Mouse (Mus musculus) megakaryocyte, embryonic 14.5 days (primary cell): ENCODE results near the gene Tbck. TPM values are rescaled to one million over a fixed set of nuclear protein-coding genes. Genes with fewer than 3 reads are reported as not detected.

ENCODE experiments used
- H3K27me3 ChIP-seq: replicated peaks from 2 replicates; pipeline ENCODE3; 2012; ENCODE audit warnings: inconsistent platforms
- H3K36me3 ChIP-seq: replicated peaks from 2 replicates; pipeline ENCODE3; 2012; ENCODE audit warnings: low read length, inconsistent platforms, mixed read lengths
- H3K4me1 ChIP-seq: 2 replicates; pipeline ENCODE4 v1.6.1; 2012; ENCODE audit warnings: inconsistent platforms
- H3K4me3 ChIP-seq: replicated peaks from 2 replicates; pipeline ENCODE3; 2012; ENCODE audit warnings: moderate library complexity, mild to moderate bottlenecking, inconsistent platforms
- H3K9me3 ChIP-seq: 2 replicates; pipeline ENCODE4 v1.6.1; 2012; ENCODE audit warnings: inconsistent platforms
- FLI1 ChIP-seq: IDR thresholded peaks from 2 replicates; pipeline ENCODE4 v1.6.1; 2012; ENCODE audit warnings: low read length, inconsistent platforms, mixed read lengths
- GATA1 ChIP-seq: IDR thresholded peaks from 3 replicates; pipeline ENCODE4 v1.6.1; 2012; ENCODE audit warnings: mixed read lengths, low read length, inconsistent platforms, borderline replicate concordance
- polyA plus RNA-seq: library from polyadenylated mRNA; stranded (reverse); fragments of >175 nt; gene quantifications from 2 replicates; pipeline ENCODE4 v1.2.3, GENCODE M21; 2012; ENCODE audit warnings: low replicate concordance; ENCODE audit not compliant: insufficient read depth

Gene Tbck
- polyA plus RNA-seq, 1 experiment: 1.2 TPM

DNA sequence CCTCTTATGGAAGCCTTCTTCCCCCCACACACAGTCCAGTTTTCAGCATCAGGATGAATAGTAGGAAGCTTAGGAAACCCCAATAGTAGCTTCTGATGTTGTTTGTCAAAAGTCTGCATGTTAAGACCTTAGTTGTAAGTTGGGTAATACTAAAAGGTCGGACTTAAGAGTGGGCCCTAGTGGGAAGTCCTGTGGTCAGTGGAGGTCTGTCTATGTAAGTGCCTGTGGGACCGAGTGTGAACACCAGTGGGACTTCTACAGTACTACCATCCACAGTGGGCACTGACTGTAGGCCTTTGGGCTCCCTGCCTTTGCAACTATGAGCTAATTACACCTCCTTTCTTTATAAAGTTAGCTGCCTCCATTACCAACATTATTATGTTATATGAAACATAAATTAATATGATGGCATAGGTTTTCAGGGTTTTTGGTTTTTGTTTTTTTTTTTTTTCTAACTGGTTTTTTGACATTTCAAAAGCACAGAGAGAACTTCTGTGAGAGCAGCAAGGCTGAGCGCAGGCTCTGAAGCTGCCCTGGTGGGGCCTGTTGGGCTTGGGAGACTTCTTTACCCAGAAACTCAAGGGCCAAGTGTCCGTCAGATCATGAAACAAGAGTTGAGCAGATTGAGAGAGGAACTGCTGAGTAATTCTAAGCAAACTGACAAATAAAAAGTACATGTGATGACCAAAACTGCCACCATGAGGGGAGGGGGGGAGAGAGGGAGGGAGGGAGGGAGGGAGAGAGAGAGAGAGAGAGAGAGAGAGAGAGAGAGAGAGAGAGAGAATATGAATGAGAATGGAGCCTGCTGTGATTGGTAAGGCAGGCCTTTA lies 131.8 kb downstream of the Tbck start:
- H3K9me3 ChIP-seq: no peaks in the 10 kb centered on the region
- H3K4me3 ChIP-seq: no peak overlapping the region
- peaks cover 26% of the 10 kb centered on the region for H3K36me3 ChIP-seq
- TF ChIP-seq GATA1 (no peak), FLI1 (no peak)
- peaks cover 29% of the 10 kb centered on the region for H3K4me1 ChIP-seq
- H3K27me3 ChIP-seq: no peaks in the 10 kb centered on the region

DNA sequence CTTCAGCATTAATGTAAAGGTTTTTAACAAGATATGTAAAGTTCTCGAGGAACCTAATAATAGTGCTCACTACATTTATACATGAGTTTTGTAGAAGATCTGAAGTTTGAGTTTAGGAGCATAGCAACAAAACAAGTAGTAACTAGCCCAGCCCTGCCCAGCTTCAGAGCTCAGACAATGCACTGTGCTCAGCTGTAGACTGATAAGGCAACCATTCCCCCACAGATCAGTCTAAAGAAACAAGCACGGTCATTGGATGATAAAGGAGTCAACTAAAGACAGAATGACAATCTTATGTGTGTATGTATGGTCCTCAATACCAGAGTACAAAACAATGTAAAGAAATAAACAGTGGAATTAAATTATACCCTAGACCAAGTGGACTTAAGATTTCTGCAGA lies 135.5 kb downstream of the Tbck start:
- H3K27me3 ChIP-seq: no peaks in the 10 kb centered on the region
- peak overlapping the region; percentile 46 for H3K4me3 ChIP-seq
- peaks cover 22% of the 10 kb centered on the region for H3K4me1 ChIP-seq
- peaks cover 18% of the 10 kb centered on the region for H3K36me3 ChIP-seq
- H3K9me3 ChIP-seq: no peaks in the 10 kb centered on the region
- no peak for TF ChIP-seq GATA1
- no peak for TF ChIP-seq FLI1

DNA sequence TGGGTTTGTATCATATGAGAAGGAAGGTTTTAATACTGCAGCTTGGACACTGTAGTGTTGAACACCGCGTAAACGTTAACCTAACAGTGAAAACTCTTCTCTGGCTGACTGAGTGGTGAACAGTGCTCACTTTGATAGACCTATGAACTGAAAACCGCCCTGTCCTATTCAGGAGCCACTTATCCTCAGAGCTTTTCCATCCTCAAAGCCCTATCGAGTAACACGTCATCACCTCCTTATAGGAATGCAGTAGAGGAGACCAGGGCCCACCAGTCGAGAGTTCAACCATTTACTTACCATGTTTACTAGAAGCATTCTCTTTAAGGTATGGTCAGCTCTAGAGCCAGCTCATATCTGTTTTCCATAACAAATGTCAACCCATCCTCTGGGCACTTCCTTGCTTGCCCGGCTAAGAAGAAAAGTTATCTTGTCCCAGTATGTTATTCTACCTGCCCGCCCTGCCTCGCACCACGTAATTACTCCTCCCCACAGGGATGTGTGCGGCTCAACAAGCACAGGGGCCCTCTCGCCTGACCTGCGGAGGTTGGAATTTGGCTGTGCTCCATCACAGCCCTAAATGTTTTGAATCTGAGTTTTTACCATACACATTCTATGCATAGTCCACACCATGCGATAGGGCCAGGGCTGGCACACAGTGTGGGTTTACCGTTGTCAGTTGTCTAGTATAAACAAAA lies 147.4 kb downstream of the Tbck start:
- no peaks in the 10 kb centered on the region for H3K27me3 ChIP-seq
- peaks cover 52% of the 10 kb centered on the region for H3K36me3 ChIP-seq
- H3K4me3 ChIP-seq: no peak overlapping the region
- TF ChIP-seq FLI1: no peak
- no peak for TF ChIP-seq GATA1
- no peaks in the 10 kb centered on the region for H3K9me3 ChIP-seq
- peaks cover 20% of the 10 kb centered on the region for H3K4me1 ChIP-seq

DNA sequence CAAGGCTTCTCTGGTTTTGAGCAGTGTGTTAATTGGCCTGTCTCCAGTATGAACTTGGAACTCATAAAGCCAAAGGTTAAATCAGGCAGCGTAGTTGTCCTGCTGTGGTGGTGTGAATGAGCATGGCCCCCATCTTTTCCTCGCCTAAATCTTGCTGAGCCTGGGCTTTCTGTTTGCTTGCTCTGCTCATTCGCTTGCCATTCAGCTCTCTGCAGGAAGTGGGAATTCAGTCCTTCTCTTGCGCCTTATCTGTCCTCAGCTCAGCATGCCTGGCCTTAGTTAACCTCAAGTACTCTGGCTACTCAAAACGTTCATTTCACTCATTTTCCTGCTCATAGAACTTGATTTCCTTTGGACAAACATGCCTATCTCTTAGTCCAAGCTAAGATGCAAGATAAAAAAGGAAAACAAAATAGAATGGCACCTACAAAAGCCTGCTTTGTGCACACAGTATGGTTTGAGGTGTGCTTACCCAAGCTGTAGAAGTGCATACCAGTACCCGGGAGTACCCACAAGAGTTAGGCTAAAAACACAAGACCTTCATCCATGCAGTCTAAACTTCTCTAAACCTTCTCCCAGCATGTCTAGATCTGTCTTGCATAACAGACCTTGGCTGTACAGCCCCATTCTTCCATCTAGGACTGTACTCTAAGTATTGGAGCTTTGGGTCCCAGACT lies 151.3 kb downstream of the Tbck start:
- H3K27me3 ChIP-seq: no peaks in the 10 kb centered on the region
- peaks cover 75% of the 10 kb centered on the region for H3K36me3 ChIP-seq
- H3K9me3 ChIP-seq: no peaks in the 10 kb centered on the region
- no peak for TF ChIP-seq GATA1
- peaks cover 20% of the 10 kb centered on the region for H3K4me1 ChIP-seq
- H3K4me3 ChIP-seq: peak overlapping the region; percentile 60

DNA sequence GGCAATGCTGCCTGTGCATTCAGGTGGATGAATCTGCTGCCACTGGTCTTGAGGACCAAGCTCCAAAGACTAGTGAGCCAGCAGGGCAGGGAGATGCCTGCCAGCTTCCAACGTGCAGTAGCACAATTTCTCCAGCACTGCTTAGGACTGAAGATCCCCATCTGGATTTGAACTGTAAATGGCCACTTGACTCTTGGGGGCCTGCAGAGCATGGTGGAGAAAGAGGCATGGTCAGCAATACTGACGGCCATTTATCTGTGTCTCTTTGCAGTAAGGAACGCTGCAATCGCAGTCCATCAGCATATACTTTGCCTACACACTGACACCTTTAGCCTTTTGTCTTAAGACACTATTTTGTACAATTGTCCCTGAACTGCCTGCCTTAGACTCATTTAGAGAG lies 153.2 kb downstream of the Tbck start:
- Histone ChIP-seq H3K27me3 (no peaks in the 10 kb centered on the region), H3K4me3 (no peak overlapping the region), H3K36me3 (peaks cover 77% of the 10 kb centered on the region), H3K4me1 (peaks cover 20% of the 10 kb centered on the region), H3K9me3 (no peaks in the 10 kb centered on the region)
- TF ChIP-seq FLI1 (no peak), GATA1 (no peak)

DNA sequence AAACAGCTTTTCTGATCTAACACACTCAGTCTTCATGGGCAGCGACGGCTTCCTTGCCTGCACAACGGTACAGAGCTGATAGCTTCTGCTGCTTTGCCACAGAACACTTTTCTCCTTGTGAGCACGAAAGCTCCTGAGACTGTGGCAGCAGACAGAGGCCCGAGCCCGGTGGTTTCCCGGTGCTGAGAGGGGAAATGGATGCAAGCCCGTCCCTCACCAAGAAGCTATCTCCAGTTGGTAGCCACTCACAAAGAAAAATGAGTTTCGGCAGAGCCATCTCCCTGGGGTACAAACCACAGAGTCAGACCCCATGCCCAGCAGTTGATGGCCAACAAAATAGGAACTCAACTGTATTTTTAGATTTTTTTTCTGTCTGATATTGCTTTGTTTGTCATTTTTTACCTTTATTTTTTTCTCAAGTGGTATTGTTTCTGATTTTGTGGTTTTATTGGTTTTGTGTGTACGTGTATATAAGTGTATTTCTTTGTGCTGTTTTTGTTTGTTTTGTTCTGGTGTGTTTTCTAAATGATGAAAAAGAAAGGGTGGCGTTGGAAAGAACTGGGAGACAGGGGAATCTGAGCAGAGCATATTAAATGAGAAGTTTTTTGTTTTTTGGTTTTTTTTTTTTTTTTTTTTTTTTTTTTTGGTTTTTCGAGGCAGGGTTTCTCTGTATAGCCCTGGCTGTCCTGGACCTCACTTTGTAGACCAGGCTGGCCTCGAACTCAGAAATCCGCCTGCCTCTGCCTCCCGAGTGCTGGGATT lies 154.9 kb downstream of the Tbck start:
- no peak overlapping the region for H3K4me3 ChIP-seq
- TF ChIP-seq FLI1 (no peak), GATA1 (no peak)
- peaks cover 20% of the 10 kb centered on the region for H3K4me1 ChIP-seq
- H3K27me3 ChIP-seq: no peaks in the 10 kb centered on the region
- H3K36me3 ChIP-seq: peaks cover 76% of the 10 kb centered on the region
- H3K9me3 ChIP-seq: no peaks in the 10 kb centered on the region

DNA sequence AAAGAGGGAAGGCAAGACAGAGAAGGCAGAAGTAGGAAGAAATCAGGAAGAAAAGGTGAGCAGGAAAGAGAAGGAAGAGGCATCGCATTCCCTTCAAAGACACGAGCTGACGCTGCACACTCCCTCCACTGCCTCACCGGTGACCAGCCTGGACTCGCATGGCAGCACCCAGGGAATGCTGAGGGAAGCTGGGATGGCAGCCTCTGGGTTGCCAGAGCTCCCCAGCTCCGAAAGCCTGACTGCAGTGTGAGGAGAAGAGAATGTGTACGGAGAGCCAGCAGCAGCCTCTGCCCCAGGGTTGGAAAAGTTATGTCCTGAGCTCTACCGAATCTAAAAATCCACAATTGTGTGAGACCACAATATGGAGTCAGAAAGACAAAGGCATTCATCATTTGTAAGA lies 155.6 kb downstream of the Tbck start:
- Histone ChIP-seq H3K9me3 (no peaks in the 10 kb centered on the region), H3K4me1 (peaks cover 15% of the 10 kb centered on the region), H3K36me3 (peaks cover 71% of the 10 kb centered on the region), H3K27me3 (no peaks in the 10 kb centered on the region), H3K4me3 (no peak overlapping the region)
- TF ChIP-seq FLI1 (no peak), GATA1 (no peak)

DNA sequence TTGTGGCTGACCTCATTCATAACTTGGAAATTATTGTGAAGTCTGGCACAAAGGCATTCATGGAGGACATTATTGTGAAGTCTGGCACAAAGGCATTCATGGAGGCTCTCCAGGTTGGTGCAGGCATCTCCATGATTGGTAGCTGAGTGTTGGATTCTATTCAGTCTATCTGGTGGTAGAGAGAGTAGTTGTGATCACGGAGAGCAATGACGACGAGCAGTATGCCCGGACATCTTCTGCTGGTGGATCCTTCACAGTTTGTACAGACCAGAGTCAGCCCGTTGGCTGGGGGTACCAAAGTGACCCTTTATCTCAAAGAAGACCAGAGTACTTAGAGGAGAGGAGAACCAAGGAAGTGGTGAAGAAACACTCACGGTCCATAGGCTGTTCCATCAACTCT lies 158.7 kb downstream of the Tbck start:
- Histone ChIP-seq H3K27me3 (no peaks in the 10 kb centered on the region), H3K36me3 (peaks cover 40% of the 10 kb centered on the region), H3K4me1 (no peaks in the 10 kb centered on the region), H3K9me3 (no peaks in the 10 kb centered on the region), H3K4me3 (no peak overlapping the region)
- TF ChIP-seq GATA1: no peak
- TF ChIP-seq FLI1: no peak

DNA sequence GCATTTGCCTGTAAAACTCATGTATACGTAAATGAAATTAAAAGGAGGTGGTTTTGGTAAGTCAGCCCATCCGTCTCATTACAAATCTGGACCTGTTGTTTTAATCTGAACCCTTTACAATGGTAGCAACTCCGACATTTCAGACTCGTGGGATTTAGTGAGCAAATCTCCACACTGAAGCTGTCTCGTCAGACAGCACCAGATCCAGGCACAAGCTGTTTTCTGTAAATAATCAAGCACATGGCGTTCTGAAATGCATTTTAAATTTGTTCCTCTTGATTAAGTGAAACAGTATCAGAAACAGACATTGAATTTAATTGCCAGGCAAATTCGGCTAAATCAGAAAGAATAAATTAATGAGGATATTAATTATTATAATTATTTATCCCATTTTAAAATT lies 165.7 kb downstream of the Tbck start:
- Histone ChIP-seq H3K4me1 (no peaks in the 10 kb centered on the region), H3K36me3 (no peaks in the 10 kb centered on the region), H3K9me3 (no peaks in the 10 kb centered on the region), H3K4me3 (no peak overlapping the region), H3K27me3 (peaks cover 14% of the 10 kb centered on the region)
- TF ChIP-seq GATA1 (no peak), FLI1 (no peak)

DNA sequence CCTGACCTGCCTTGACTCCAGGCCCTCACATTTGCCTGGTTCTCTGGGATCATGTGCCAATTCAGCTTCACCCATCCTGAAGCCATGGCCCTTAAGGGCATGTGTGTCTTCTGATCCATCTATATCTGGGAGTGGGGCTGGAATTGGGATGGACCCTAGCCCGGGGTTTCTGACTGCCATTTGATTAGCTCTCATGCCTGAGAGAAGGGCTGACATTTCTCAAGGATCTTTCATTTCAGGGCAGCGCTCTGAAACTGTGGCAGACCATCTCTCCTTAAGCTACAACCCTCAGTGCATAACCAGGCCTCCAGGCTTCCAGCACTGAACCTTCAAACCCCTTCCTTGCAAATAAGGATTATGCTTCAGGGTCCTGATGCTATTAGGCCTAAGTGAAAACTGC lies 166.5 kb downstream of the Tbck start:
- Histone ChIP-seq H3K27me3 (peaks cover 16% of the 10 kb centered on the region), H3K9me3 (no peaks in the 10 kb centered on the region), H3K36me3 (no peaks in the 10 kb centered on the region), H3K4me3 (no peak overlapping the region), H3K4me1 (no peaks in the 10 kb centered on the region)
- TF ChIP-seq GATA1: no peak
- no peak for TF ChIP-seq FLI1
